Mouse (Mus musculus): Measurements from ENCODE around the gene A730015C16Rik.

DNA sequence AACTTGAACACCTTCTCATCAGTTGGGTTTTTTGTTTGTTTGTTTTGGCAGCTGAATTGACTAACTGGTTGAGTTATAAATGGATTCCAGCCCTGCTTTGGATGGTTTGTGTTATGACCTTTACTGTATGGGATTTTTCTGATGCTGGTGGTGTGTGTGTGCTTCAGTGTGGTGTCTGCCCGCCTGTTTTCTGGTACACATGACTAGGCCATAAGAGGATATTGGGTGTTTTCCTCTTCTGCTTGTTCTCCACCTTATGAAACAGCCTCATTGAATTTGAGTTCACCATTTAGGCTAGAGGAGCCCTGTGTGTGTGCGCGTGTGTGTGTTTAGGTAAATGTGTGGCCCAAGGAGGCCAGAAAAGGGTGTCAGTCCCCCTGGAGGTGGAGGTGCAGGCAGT, 12.9 kb downstream of the A730015C16Rik start:
- TF ChIP-seq FLI1 (IDR thresholded peaks at IDR 0.05; ENCODE audit: low read length) (no peak), GATA1 (IDR thresholded peaks at IDR 0.05; ENCODE audit: borderline replicate concordance, low read length) (no peak)

Measured in megakaryocyte, embryonic 14.5 days (primary cell).